Mouse (Mus musculus) heart, embryonic 12.5 days (tissue): ENCODE data around the gene Cacnb4. TPM values are rescaled to one million over a fixed set of nuclear protein-coding genes. Genes with fewer than 3 reads are reported as not detected.

Experiments
- ATAC-seq: fragments of 200-750 bp; cut with Nextera tagmentation; 2 replicates; pipeline ENCODE4 v1.8.0; 2017; ENCODE audit warnings: moderate TSS enrichment, moderate library complexity; ENCODE audit not compliant: insufficient number of reproducible peaks, low FRiP score
- H3K27ac ChIP-seq: fragments of 300-500 bp; sonication (generic); 2 replicates; pipeline ENCODE4 v1.5.1; 2016; ENCODE audit warnings: mild to moderate bottlenecking, moderate library complexity; ENCODE audit not compliant: poor library complexity, severe bottlenecking
- H3K27me3 ChIP-seq: fragments of 300-500 bp; sonication (generic); replicated peaks from 2 replicates; pipeline ENCODE4 v1.6.1; 2016; ENCODE audit warnings: mild to moderate bottlenecking, moderate library complexity
- H3K36me3 ChIP-seq: fragments of 300-500 bp; sonication (generic); 2 replicates; pipeline ENCODE4 v1.6.1; 2016; ENCODE audit warnings: mild to moderate bottlenecking, moderate library complexity
- H3K4me1 ChIP-seq: fragments of 300-500 bp; sonication (generic); replicated peaks from 2 replicates; pipeline ENCODE4 v1.6.1; 2016; ENCODE audit warnings: mild to moderate bottlenecking
- H3K4me2 ChIP-seq: fragments of 300-500 bp; sonication (generic); 2 replicates; pipeline ENCODE4 v1.6.1; 2016; ENCODE audit warnings: mild to moderate bottlenecking, moderate library complexity
- H3K4me3 ChIP-seq: fragments of 300-500 bp; sonication (generic); 2 replicates; pipeline ENCODE4 v1.5.1; 2016; ENCODE audit warnings: mild to moderate bottlenecking
- H3K9ac ChIP-seq: fragments of 300-500 bp; sonication (generic); 2 replicates; pipeline ENCODE4 v1.6.1; 2016; ENCODE audit warnings: mild to moderate bottlenecking, moderate library complexity
- H3K9me3 ChIP-seq: fragments of 300-500 bp; sonication (generic); replicated peaks from 2 replicates; pipeline ENCODE4 v1.6.1; 2016; ENCODE audit warnings: mild to moderate bottlenecking, moderate library complexity
- WGBS: fragments of 180-500 bp; shearing (Covaris S2); methylation state at CpG from one replicate; pipeline ENCODE4 v1.1.7; 2016; 5-methylcytosine and 5-hydroxymethylcytosine counted together
- polyA plus RNA-seq: library from polyadenylated mRNA; unstranded; fragments of >200 nt; fragmentation: Nextera tagmentation; extraction: Ambion mirVana; gene quantifications from 2 replicates; pipeline ENCODE4 v1.2.1, GENCODE M21; 2016

Gene Cacnb4
- polyA plus RNA-seq, 1 experiment from 2014 or later = 0.41 TPM

- 75% methylated on average over 6 of the region's 6 CpGs for WGBS
- Histone ChIP-seq H3K27me3 (no peaks in the 10 kb centered on the region), H3K36me3 (no peaks in the 10 kb centered on the region), H3K27ac (no peak overlapping the region), H3K4me3 (no peak overlapping the region), H3K9me3 (no peaks in the 10 kb centered on the region), H3K9ac (no peak overlapping the region), H3K4me2 (no peak overlapping the region), H3K4me1 (no peaks in the 10 kb centered on the region)
- no peak for ATAC-seq
These were observed 10.0 kb upstream of the Cacnb4 start for GRCm38 (mm10) chr2:52686601-52687000.

GRCm38 (mm10) chr2:52677589-52677988 is 958 bp upstream of the Cacnb4 start:
- peaks cover 13% of the 10 kb centered on the region for H3K27me3 ChIP-seq
- no peak overlapping the region for H3K4me2 ChIP-seq
- H3K9me3 ChIP-seq = no peaks in the 10 kb centered on the region
- H3K27ac ChIP-seq = no peak overlapping the region
- WGBS = 77% methylated on average over 4 of the region's 4 CpGs
- no peaks in the 10 kb centered on the region for H3K36me3 ChIP-seq
- peaks cover 23% of the 10 kb centered on the region for H3K4me1 ChIP-seq
- no peak overlapping the region for H3K9ac ChIP-seq
- no peak for ATAC-seq
- no peak overlapping the region for H3K4me3 ChIP-seq

GRCm38 (mm10) chr2:52676913-52677303 is 277 bp upstream of the Cacnb4 start:
- Histone ChIP-seq H3K4me3 (peak overlapping the region; percentile 84), H3K9me3 (no peaks in the 10 kb centered on the region), H3K27me3 (peaks cover 13% of the 10 kb centered on the region), H3K27ac (no peak overlapping the region), H3K4me2 (peak overlapping the region; percentile 98), H3K9ac (no peak overlapping the region), H3K4me1 (peaks cover 23% of the 10 kb centered on the region), H3K36me3 (no peaks in the 10 kb centered on the region)
- peak; percentile 6; the same call in 1 of the 2 replicates for ATAC-seq
- WGBS = 15% methylated on average over 6 of the region's 6 CpGs

GRCm38 (mm10) chr2:52675278-52675987 is 1.2 kb downstream of the Cacnb4 start:
- Histone ChIP-seq H3K4me1 (peaks cover 23% of the 10 kb centered on the region), H3K4me3 (peak overlapping the region; percentile 84), H3K9ac (peak overlapping the region; percentile 84), H3K36me3 (no peaks in the 10 kb centered on the region), H3K27me3 (peaks cover 13% of the 10 kb centered on the region), H3K4me2 (peak overlapping the region; percentile 98), H3K9me3 (no peaks in the 10 kb centered on the region), H3K27ac (no peak overlapping the region)
- peak; percentile 46 for ATAC-seq
- under 1% methylated on average over 41 of the region's 42 CpGs for WGBS

- peak overlapping the region; percentile 84 for H3K4me3 ChIP-seq
- peaks cover 23% of the 10 kb centered on the region for H3K4me1 ChIP-seq
- peaks cover 13% of the 10 kb centered on the region for H3K27me3 ChIP-seq
- peak overlapping the region; percentile 98 for H3K4me2 ChIP-seq
- H3K27ac ChIP-seq = no peak overlapping the region
- ATAC-seq = no peak
- H3K9ac ChIP-seq = no peak overlapping the region
- no peaks in the 10 kb centered on the region for H3K9me3 ChIP-seq
- H3K36me3 ChIP-seq = no peaks in the 10 kb centered on the region
- under 1% methylated on average over 19 of the region's 19 CpGs for WGBS
These were observed 1.7 kb downstream of the Cacnb4 start for GRCm38 (mm10) chr2:52674886-52675277.

GRCm38 (mm10) chr2:52673172-52673571 is 3.5 kb downstream of the Cacnb4 start:
- Histone ChIP-seq H3K9me3 (no peaks in the 10 kb centered on the region), H3K27me3 (peaks cover 13% of the 10 kb centered on the region), H3K4me2 (no peak overlapping the region), H3K27ac (no peak overlapping the region), H3K4me1 (peaks cover 23% of the 10 kb centered on the region), H3K36me3 (no peaks in the 10 kb centered on the region), H3K9ac (no peak overlapping the region), H3K4me3 (no peak overlapping the region)
- no peak for ATAC-seq
- WGBS = 65% methylated on average over 1 of the region's 1 CpGs

GRCm38 (mm10) chr2:52670733-52671132 is 5.9 kb downstream of the Cacnb4 start:
- 78% methylated on average over 5 of the region's 5 CpGs for WGBS
- no peak overlapping the region for H3K27ac ChIP-seq
- 0 out of 2 replicates have a peak, but pooled peaks cover 3% of the 10 kb centered on the region for H3K9me3 ChIP-seq
- H3K27me3 ChIP-seq = peaks cover 11% of the 10 kb centered on the region
- no peak overlapping the region for H3K4me2 ChIP-seq
- H3K4me3 ChIP-seq = no peak overlapping the region
- no peak for ATAC-seq
- H3K4me1 ChIP-seq = peaks cover 10% of the 10 kb centered on the region; the same call in 1 of the 2 replicates
- no peaks in the 10 kb centered on the region for H3K36me3 ChIP-seq
- no peak overlapping the region for H3K9ac ChIP-seq

GRCm38 (mm10) chr2:52668480-52668879 is 8.2 kb downstream of the Cacnb4 start:
- H3K9ac ChIP-seq = no peak overlapping the region
- H3K4me1 ChIP-seq = no peaks in the 10 kb centered on the region
- no peaks in the 10 kb centered on the region for H3K36me3 ChIP-seq
- no peaks in the 10 kb centered on the region for H3K27me3 ChIP-seq
- no peak overlapping the region for H3K4me3 ChIP-seq
- H3K4me2 ChIP-seq = no peak overlapping the region
- 84% methylated on average over 6 of the region's 6 CpGs for WGBS
- 0 out of 2 replicates have a peak, but pooled peaks cover 3% of the 10 kb centered on the region for H3K9me3 ChIP-seq
- H3K27ac ChIP-seq = no peak overlapping the region
- ATAC-seq = no peak

GRCm38 (mm10) chr2:52656722-52657121 is 19.9 kb downstream of the Cacnb4 start:
- no peaks in the 10 kb centered on the region for H3K36me3 ChIP-seq
- peaks cover 9% of the 10 kb centered on the region; the same call in 1 of the 2 replicates for H3K27me3 ChIP-seq
- H3K27ac ChIP-seq = no peak overlapping the region
- H3K4me1 ChIP-seq = no peaks in the 10 kb centered on the region
- ATAC-seq = no peak
- no peaks in the 10 kb centered on the region for H3K9me3 ChIP-seq
- no peak overlapping the region for H3K4me2 ChIP-seq
- H3K9ac ChIP-seq = no peak overlapping the region
- WGBS = 80% methylated on average over 5 of the region's 5 CpGs
- H3K4me3 ChIP-seq = no peak overlapping the region

GRCm38 (mm10) chr2:52654541-52654940 is 22.1 kb downstream of the Cacnb4 start:
- H3K27me3 ChIP-seq = no peaks in the 10 kb centered on the region; the same call in 1 of the 2 replicates
- H3K9ac ChIP-seq = no peak overlapping the region
- no peaks in the 10 kb centered on the region for H3K9me3 ChIP-seq
- no peak for ATAC-seq
- H3K4me1 ChIP-seq = no peaks in the 10 kb centered on the region
- no peak overlapping the region for H3K4me3 ChIP-seq
- H3K27ac ChIP-seq = no peak overlapping the region
- no peaks in the 10 kb centered on the region for H3K36me3 ChIP-seq
- H3K4me2 ChIP-seq = no peak overlapping the region
- WGBS = 60% methylated on average over 4 of the region's 4 CpGs

- Histone ChIP-seq H3K4me1 (peaks cover 6% of the 10 kb centered on the region; the same call in 1 of the 2 replicates), H3K4me2 (no peak overlapping the region), H3K27ac (no peak overlapping the region), H3K27me3 (no peaks in the 10 kb centered on the region), H3K9me3 (no peaks in the 10 kb centered on the region), H3K36me3 (no peaks in the 10 kb centered on the region), H3K9ac (no peak overlapping the region), H3K4me3 (no peak overlapping the region)
- no peak for ATAC-seq
- WGBS = 87% methylated on average over 6 of the region's 6 CpGs
These were observed 25.1 kb downstream of the Cacnb4 start for GRCm38 (mm10) chr2:52651547-52651946.
